11 mouse cellular contexts compared by ENCODE assay signal in genomic region chr14:93275661-93276060, GRCm38 (mm10).
"Had no signal": no experiment of that assay in that cellular context is flagged by ENCODE, and none has a peak within 500 bp of the region (broad histone marks: within the 10 kb centered on the region; RNA-seq: fewer than 3 reads in every experiment).

No protein-coding gene starts in this region.

- H3K4me2 ChIP-seq: limb, embryonic 15.5 days; liver, embryonic 12.5 days; midbrain, embryonic 13.5 days; stomach, embryonic 15.5 days had no signal

- H3K9me3 ChIP-seq: limb, embryonic 15.5 days; liver, embryonic 12.5 days; midbrain, embryonic 13.5 days; stomach, embryonic 15.5 days had no signal

- H3K9ac ChIP-seq: limb, embryonic 15.5 days; liver, embryonic 12.5 days; midbrain, embryonic 13.5 days; stomach, embryonic 15.5 days had no signal

- ATAC-seq: liver, embryonic 12.5 days; midbrain, embryonic 13.5 days had no signal

- H3K27ac ChIP-seq: limb, embryonic 15.5 days; liver, embryonic 12.5 days; midbrain, embryonic 13.5 days; stomach, embryonic 15.5 days had no signal

- H3K4me1 ChIP-seq: limb, embryonic 15.5 days; liver, embryonic 12.5 days; midbrain, embryonic 13.5 days had no signal

- DNase-seq: kidney, adult 8-10 months; kidney, postnatal 25 days; layer of hippocampus, adult 9-11 months; layer of hippocampus, postnatal 36 days; right cerebral cortex, postnatal 14 days; thymus, adult 2 months; thymus, postnatal 25 days had no signal

- H3K27me3 ChIP-seq: limb, embryonic 15.5 days; liver, embryonic 12.5 days; midbrain, embryonic 13.5 days; stomach, embryonic 15.5 days had no signal

- H3K36me3 ChIP-seq: limb, embryonic 15.5 days; liver, embryonic 12.5 days; midbrain, embryonic 13.5 days; stomach, embryonic 15.5 days had no signal

- H3K4me3 ChIP-seq: limb, embryonic 15.5 days; liver, embryonic 12.5 days; midbrain, embryonic 13.5 days; stomach, embryonic 15.5 days had no signal
